Mouse (Mus musculus) left cerebral cortex, postnatal 4 days (tissue): ENCODE measurements around the gene Atp5d. TPM values are rescaled to one million over a fixed set of nuclear protein-coding genes. Genes with fewer than 3 reads are reported as not detected.

Source experiments
- DNase-seq: peaks from one replicate; pipeline ENCODE4 v3.0.0-alpha.2; 2022
- intact Hi-C: fragments of 180-260 bp; cut with DNase I; formaldehyde crosslinking; loops from one replicate; pipeline ENCODE4 v1.15.1; 2025
- total RNA-seq, 2 experiments: library from RNA; stranded (reverse); gene quantifications; 2 replicates each; pipeline ENCODE4 v1.2.3; 2021

Atp5d gene
- total RNA-seq, 2 experiments from 2014 or later: 247 to 270 TPM

- DNase-seq: no peak
- intact Hi-C loops: no loop called here
Measured at GRCm38 (mm10) chr10:80152071-80152872, 13.8 kb downstream of the Atp5d start.

GRCm38 (mm10) chr10:80152873-80153260, 14.4 kb downstream of the Atp5d start:
- intact Hi-C loops: no loop called here
- DNase-seq: no peak

DNA sequence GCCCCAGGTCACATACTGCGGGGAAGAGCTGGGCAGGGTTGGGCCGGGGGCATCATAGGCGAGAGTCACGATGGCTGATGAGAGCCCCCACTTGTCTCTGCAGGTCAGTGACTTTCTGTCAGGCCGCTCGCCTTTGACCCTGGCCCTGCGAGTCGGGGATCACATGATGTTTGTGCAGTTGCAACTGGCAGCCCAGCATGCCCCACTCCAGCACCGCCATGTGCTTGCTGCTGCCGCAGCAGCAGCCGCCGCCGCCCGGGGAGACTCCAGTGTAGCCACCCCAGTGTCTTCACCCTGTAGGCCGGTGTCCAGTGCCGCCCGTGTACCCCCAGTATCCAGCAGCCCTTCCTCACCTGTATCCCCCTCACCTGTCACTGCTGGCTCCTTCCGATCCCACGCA, 15.3 kb downstream of the Atp5d start:
- intact Hi-C loops: no loop called here
- DNase-seq: no peak

DNA sequence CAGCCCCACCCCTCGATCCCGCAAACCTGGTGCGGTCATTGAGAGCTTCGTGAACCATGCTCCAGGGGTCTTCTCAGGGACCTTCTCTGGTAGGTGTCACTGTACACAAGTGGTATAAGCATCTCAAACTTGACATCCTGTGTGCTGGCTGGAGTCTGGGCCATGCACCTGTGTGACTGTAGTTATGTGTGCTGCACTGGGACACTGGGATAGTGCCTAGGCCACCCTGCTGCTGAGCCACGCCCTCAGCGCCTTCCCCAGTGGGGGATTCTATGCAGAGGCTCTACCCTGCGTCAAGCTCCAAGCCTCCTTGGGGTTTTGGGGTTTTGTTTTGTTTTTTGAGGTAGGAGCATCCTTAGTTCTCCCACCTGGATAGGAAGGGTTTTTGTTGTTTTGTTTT, 16.0 kb downstream of the Atp5d start:
- DNase-seq: no peak
- intact Hi-C loops: no loop called here

- intact Hi-C loops: no loop called here
- DNase-seq: no peak
Measured at GRCm38 (mm10) chr10:80155277-80155676, 16.8 kb downstream of the Atp5d start.

DNA sequence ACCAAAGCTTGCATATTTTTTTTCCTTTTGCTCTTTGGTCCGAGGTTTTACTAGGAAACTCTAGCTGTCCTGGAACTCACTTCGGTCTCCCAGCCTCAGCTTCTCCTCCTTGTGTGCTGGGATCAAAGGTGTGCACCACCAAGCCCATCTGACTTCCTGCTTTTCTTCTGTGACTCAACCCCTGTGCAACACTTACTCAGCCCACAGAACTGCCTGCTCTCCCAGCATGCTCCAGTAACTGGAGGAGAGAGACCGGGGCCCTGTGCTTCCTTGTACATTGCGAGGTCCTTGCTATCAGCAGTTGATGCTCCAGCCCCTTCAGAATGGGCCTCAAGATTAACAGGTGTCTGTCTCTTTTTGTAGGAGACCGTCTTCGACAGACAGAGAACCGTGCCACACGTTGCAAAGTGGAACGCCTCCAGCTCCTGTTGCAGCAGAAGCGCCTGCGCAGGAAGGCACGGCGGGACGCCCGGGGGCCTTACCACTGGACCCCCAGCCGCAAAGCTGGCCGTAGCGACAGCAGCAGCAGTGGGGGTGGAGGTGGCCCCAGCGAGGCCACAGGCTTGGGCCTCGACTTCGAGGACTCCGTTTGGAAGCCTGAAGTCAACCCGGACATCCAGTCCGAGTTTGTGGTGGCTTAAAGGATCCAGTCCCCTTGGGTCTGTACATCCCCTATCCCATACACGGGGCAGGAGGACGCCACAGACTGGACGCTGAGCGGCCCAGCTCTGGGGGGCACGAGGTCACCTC, 17.7 kb downstream of the Atp5d start:
- no peak for DNase-seq
- intact Hi-C loops: no loop called here

GRCm38 (mm10) chr10:80156752-80157053, 18.3 kb downstream of the Atp5d start:
- no peak for DNase-seq
- intact Hi-C loops: no loop called here

DNA sequence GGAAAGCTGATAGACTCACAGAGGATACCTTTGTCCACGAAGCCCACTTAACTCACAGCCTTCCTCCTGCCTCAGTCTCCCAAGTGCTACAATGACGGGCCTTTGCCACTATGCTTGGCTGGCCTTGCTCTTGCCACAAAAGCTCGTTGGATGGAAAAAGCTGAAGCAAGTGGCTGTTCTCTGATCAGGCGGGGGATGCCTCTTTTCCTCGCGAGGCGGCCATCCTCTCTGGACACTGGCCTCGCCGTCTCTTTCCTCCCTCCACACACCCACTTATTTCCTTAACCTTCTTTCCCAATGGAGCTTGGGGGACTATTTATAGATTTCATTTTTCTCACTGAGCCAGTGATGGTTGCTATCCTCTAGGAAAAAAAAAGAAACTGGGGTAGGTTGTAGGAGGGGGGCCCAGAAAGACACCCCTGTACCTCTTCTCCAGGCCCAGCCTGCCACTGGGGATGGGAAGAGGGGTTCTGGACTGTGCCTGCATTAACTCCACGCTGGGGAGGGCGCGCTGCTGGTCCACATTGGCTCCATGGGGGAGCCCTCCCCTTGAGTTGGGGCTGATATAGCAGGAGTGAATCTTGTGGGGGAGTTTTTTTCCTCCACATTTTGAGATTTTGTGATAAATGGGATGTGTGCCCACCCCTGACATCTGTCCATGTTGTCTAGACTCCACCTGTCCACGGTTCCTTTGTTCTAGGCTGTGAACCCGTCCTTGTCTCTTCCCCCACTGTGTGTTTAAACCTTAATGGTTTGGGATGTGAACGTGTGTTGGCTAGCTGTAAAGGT, 18.9 kb downstream of the Atp5d start:
- no peak for DNase-seq
- intact Hi-C loops: no loop called here

DNA sequence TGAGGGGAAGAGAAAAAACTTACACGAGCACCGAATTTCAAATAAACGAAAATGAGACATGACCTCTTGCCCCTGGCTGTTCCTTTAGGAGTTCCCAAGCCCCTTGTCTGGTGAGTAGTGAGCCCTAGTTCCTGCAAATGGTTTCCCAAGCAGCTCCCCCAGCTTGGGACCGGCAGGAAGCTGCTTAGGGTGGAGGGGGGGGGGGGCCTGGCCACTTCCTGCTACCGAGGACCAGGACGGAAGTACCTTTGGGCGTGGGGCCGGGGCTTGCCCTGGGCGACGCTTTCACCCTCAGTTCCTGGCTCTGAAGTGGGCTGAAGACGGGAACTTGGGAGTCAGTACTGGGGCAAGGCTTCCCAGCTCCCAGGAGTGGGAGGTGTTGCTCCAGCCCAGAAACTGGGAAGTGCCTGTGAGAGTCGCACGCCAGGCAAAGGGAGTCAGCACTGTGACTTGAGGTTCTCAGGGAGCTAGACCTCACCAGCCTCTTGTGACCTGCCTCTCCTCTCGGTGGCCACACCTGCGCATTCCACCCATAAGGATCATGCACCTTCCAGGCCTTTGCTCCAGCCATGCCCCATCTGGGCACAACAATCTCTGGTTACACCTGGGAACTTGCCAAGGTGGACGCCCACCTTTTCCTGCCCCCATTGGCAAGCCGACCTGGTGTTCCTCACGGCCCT, 20.0 kb downstream of the Atp5d start:
- no peak for DNase-seq
- intact Hi-C loops: no loop called here

DNA sequence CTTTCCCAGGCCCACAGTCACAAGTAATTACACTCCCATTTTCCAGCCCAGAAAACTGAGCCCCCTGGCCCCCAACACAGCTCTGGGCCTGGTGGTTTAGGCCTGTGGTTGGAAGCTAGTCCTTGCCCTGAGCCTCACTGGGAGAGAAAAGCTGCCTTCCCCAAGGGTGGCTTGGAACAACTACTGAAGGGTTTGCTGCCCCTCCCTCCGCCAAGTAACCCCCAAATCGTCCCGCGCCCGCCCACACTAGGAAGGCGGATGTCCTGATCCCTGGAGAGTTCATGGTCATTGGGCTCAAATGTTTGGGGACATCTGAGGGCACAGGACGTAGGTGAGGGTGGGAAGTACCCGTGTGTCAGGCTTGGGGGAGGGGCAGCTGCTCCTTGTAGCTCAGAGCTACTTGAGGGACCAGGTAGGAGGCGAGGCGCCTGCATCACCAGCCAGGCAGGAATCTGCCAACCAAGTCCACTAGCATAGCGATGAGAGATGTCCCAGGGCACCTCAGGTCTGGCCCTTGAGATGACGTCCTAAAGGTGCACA, 20.7 kb downstream of the Atp5d start:
- intact Hi-C loops: no loop called here
- no peak for DNase-seq

DNA sequence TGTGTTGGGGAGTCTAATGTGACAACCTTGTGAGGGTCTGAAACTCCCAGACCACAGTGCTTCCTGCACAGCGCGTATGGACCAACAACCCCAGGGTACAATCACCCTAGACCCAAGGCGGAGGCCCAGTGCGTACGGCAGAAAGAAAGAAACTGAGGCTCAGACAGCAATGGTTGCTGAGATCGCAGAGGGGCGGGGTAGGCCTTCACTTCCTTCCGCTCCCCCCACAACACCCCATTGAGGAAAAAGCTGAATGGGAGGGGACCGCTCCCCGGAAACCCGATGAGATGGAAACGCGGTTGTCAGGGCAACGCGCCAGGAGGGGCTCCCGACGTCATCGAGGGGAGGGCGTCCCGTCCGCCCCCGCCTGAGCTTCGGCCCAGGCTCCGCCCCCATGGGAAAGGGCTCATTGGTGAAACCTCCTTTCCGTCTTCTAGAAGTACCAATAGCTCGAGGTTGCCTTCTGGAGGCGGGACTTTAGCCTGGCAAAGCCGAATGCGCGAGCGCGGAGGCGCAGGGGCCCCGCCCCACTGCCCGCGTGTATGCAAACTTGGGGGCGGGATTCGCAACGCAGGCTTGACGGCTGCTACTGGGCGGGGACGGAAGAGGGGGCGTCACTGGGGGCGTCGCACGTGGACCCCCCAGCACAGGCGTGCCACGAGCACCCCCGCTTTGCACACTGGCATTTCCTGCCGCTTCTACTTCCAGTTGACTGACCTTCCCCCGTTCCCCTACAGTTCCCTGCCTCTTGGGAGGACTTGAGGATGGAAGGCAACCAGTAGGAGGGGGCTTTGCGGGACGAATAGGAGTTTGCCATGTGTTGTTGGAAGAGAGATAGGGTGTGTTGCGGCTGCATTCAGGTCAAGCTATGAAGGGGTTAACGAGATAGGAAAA, 21.4 kb downstream of the Atp5d start:
- peak; percentile 99 for DNase-seq
- intact Hi-C loops: no loop called here

DNA sequence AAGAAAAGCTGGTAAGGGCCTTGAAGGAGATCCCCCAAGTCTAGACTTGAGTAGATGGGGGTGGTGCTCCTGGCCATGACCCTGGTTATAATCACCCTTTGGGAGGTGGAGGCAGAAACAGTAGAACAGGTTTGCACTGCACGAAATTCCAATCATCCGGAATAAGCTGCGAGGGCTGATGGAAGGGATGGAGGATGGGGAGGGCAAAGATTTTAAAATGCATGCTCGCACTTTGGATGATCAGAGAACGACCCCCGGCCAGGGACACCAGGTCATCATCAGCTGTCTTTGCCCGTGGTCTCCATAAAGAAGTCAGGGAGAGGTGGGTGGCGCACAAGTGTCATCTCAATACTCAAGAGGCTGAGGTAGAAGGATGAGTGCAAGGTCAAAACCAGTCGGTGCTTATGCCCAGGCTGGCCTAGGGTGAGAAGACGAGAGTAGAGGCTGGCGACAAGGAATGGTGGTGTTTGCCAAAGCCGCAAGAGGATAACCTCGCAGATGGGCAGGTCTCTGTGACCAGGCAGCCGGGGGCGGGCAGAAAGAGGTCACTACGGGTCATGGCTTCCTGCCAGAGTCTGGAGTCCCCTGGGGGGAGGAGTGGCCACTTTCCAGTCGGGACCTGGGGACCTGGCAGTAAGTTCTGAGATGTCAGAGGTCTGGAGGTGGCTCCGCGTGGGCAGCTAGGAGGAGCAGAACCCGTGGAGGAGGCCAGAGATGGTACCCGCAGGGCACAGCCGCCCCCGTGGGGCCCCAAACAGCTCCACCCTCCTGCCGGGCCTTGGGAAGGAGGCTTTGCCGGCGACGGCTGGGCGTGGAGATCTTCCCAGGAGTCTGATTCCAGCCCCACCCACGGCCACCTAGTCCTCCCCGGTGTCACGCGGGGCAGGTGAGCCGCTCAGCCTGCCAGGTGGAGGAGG, 22.3 kb downstream of the Atp5d start:
- intact Hi-C loops: no loop called here
- DNase-seq: peak; percentile 71

DNA sequence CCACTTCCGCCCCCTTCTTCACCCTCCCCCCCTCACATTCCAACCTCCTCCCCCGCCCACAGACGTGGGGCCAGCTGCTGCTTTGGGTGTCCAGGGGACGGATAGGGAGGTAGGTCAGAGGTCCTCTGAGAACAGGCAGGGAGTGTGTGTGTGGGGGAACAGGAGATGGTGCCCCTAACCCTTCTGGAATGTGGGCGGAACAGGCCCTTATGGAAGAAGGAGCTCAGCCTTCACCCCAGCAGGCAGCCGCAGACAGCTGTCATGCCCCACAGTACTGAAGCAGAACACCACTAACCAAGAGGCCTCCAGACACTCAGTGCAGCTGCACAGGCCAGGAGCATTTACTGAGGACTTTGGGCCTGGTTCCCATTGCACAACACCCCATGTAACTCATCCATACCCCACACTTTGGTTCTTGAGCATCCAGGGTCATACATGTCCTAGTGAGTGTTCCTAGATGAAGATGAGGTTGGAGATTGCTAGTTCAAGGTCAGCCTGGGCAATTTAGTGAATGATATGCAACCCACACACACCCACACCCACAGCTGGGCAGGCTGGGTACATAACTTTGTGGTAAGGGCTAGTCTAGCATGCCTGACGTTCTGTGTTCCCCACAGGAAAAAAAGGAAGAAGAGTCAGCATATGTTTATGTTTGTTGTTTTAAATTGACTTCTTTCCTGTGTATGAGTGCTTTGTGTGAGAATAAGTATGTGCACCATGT, 23.2 kb downstream of the Atp5d start:
- no peak for DNase-seq
- intact Hi-C loops: no loop called here

DNA sequence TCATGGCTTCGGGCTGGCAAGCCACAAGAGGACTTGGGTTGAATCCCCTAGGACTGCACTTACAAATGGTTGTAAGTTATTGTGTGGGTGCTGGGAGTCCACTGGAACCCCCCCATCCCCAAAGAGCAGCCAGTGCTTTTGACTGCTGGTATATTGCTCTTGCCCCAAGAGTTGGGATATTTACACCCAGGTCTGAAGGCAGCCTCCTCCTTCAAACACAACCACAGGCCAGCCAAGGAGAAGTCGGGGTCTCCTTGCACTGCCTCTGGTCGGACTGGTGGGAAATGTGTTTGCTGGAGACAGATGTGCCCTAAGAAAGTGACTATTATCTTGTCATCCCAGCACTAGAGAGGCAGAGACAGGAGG, 23.8 kb downstream of the Atp5d start:
- intact Hi-C loops: no loop called here

GRCm38 (mm10) chr10:80162716-80163299, 24.4 kb downstream of the Atp5d start:
- DNase-seq: no peak
- intact Hi-C loops: no loop called here

More for the DNA sequence above, 23.8 kb downstream of the Atp5d start:
- no peak for DNase-seq

GRCm38 (mm10) chr10:80163721-80164120, 25.3 kb downstream of the Atp5d start:
- DNase-seq: no peak
- intact Hi-C loops: loop anchor here (2.0 kb wide), 1 partner anchor 15 kb away; the partner anchor contains the start of gene Midn

GRCm38 (mm10) chr10:80164161-80164997, 25.9 kb downstream of the Atp5d start:
- DNase-seq: no peak
- intact Hi-C loops: loop anchor here (2.0 kb wide), 1 partner anchor 16 kb away; the partner anchor contains the start of gene Midn
